Mouse (Mus musculus) CH12.LX (cell line): ENCODE data around the gene Psd. TPM values are rescaled to one million over a fixed set of nuclear protein-coding genes. Genes with fewer than 3 reads are reported as not detected.

Experiments
- DNase-seq: peaks from one replicate; pipeline ENCODE4 v3.0.0-alpha.2; 2013; ENCODE audit errors: extremely low read depth
- H3K27ac ChIP-seq: 2 replicates; pipeline ENCODE4 v1.5.1; 2012; ENCODE audit warnings: low read depth, mild to moderate bottlenecking, control low read depth, moderate library complexity; ENCODE audit not compliant: insufficient read depth
- H3K27me3 ChIP-seq: replicated peaks from 2 replicates; pipeline ENCODE3; 2012; ENCODE audit warnings: inconsistent platforms
- H3K36me3 ChIP-seq, 2 experiments: replicated peaks in 1 of 2; 2 replicates each; pipeline versions ENCODE3 to v1.6.1; 2012; ENCODE audit warnings: inconsistent platforms in 1 of 2, low read length in 1 of 2, mild to moderate bottlenecking in 1 of 2, mixed read lengths in 1 of 2, moderate library complexity in 1 of 2; ENCODE audit not compliant: control insufficient read depth in 1 of 2, insufficient read depth in 1 of 2
- H3K4me1 ChIP-seq, 2 experiments: 2 replicates each; pipeline ENCODE4 v1.6.1; 2012; ENCODE audit warnings: inconsistent platforms in 1 of 2, moderate library complexity in 1 of 2; ENCODE audit not compliant: insufficient read depth in 2 of 2, control insufficient read depth in 1 of 2
- H3K4me2 ChIP-seq: 2 replicates; pipeline ENCODE4 v1.6.1; 2012; ENCODE audit warnings: low read depth, mild to moderate bottlenecking, control low read depth; ENCODE audit not compliant: poor library complexity, insufficient read depth, severe bottlenecking
- H3K4me3 ChIP-seq, 3 experiments: fragments of 150-350 bp in 1 of 3; sonication (generic) in 1 of 3; replicated peaks in 1 of 3; 2 replicates each; pipeline versions ENCODE3 to v1.5.1; 2011 to 2012; ENCODE audit warnings: low read depth in 2 of 3, low read length in 2 of 3, mild to moderate bottlenecking in 2 of 3, moderate library complexity in 2 of 3, control low read depth in 1 of 3, improper control_type of control experiment in 1 of 3, inconsistent platforms in 1 of 3, mixed read lengths in 1 of 3; ENCODE audit not compliant: poor library complexity in 1 of 3
- H3K79me2 ChIP-seq: replicated peaks from 2 replicates; pipeline ENCODE4 v1.6.1; 2012; ENCODE audit warnings: mild to moderate bottlenecking, moderate library complexity; ENCODE audit not compliant: control insufficient read depth, poor library complexity, insufficient read depth, severe bottlenecking; ENCODE audit errors: extremely low read depth
- H3K9ac ChIP-seq: 2 replicates; pipeline ENCODE4 v1.6.1; 2012; ENCODE audit warnings: low read depth, mild to moderate bottlenecking, control low read depth, moderate library complexity; ENCODE audit not compliant: insufficient read depth
- H3K9me3 ChIP-seq: replicated peaks from 2 replicates; pipeline ENCODE3; 2012; ENCODE audit warnings: low read length, inconsistent platforms, mixed read lengths
- BHLHE40 ChIP-seq: IDR thresholded peaks from 2 replicates; pipeline ENCODE4 v1.6.1; 2011; ENCODE audit warnings: mild to moderate bottlenecking, low read depth, low read length, improper control_type of control experiment
- CHD2 ChIP-seq: IDR thresholded peaks from 2 replicates; pipeline ENCODE4 v1.6.1; 2011; ENCODE audit warnings: low read length, improper control_type of control experiment
- E2F4 ChIP-seq: IDR thresholded peaks from 2 replicates; pipeline ENCODE4 v1.6.1; 2011; ENCODE audit warnings: low read depth, low read length, improper control_type of control experiment; ENCODE audit not compliant: insufficient replicate concordance
- ELF1 ChIP-seq: IDR thresholded peaks from 2 replicates; pipeline ENCODE4 v1.6.1; 2014; ENCODE audit warnings: low read depth, mild to moderate bottlenecking, inconsistent platforms, low read length, improper control_type of control experiment
- EP300 ChIP-seq: IDR thresholded peaks from 2 replicates; pipeline ENCODE4 v1.6.1; 2011; ENCODE audit warnings: low read length, improper control_type of control experiment
- JUND ChIP-seq: conservative IDR thresholded peaks from 2 replicates; pipeline ENCODE4 v1.6.1; 2011; ENCODE audit warnings: low read depth, low read length, improper control_type of control experiment
- KAT2A ChIP-seq: IDR thresholded peaks from 2 replicates; pipeline ENCODE4 v1.6.1; 2012; ENCODE audit warnings: low read length, improper control_type of control experiment, inconsistent platforms; ENCODE audit not compliant: insufficient replicate concordance
- MAFK ChIP-seq: IDR thresholded peaks from 2 replicates; pipeline ENCODE4 v1.6.1; 2011; ENCODE audit warnings: low read length, improper control_type of control experiment; ENCODE audit not compliant: insufficient replicate concordance
- MAX ChIP-seq: IDR thresholded peaks from 2 replicates; pipeline ENCODE4 v1.6.1; 2011; ENCODE audit warnings: low read length, improper control_type of control experiment
- MAZ ChIP-seq: IDR thresholded peaks from 2 replicates; pipeline ENCODE4 v1.6.1; 2012; ENCODE audit warnings: low read depth, mild to moderate bottlenecking, inconsistent platforms, low read length, improper control_type of control experiment, moderate library complexity
- NRF1 ChIP-seq: IDR thresholded peaks from 2 replicates; pipeline ENCODE4 v1.6.1; 2014; ENCODE audit warnings: low read depth, mild to moderate bottlenecking, inconsistent platforms, low read length, improper control_type of control experiment, moderate library complexity
- POLR2A ChIP-seq: IDR thresholded peaks from 2 replicates; pipeline ENCODE4 v1.6.1; 2011; ENCODE audit warnings: low read depth, mild to moderate bottlenecking, improper control_type of control experiment, low read length
- SIN3A ChIP-seq: IDR thresholded peaks from 2 replicates; pipeline ENCODE4 v1.6.1; 2012; ENCODE audit warnings: low read length, improper control_type of control experiment, inconsistent platforms
- SMC3 ChIP-seq: IDR thresholded peaks from 2 replicates; pipeline ENCODE4 v1.6.1; 2011; ENCODE audit warnings: low read depth, low read length, improper control_type of control experiment
- TBP ChIP-seq: conservative IDR thresholded peaks from 2 replicates; pipeline ENCODE4 v1.6.1; 2011; ENCODE audit warnings: low read depth, low read length, improper control_type of control experiment
- TCF12 ChIP-seq: IDR thresholded peaks from 2 replicates; pipeline ENCODE4 v1.6.1; 2014; ENCODE audit warnings: low read depth, mild to moderate bottlenecking, inconsistent platforms, low read length, improper control_type of control experiment
- USF1 ChIP-seq: IDR thresholded peaks from 2 replicates; pipeline ENCODE4 v1.6.1; 2014; ENCODE audit warnings: low read depth, mild to moderate bottlenecking, inconsistent platforms, low read length, improper control_type of control experiment
- ZKSCAN1 ChIP-seq: IDR thresholded peaks from 2 replicates; pipeline ENCODE4 v1.6.1; 2012; ENCODE audit warnings: low read depth, inconsistent platforms, low read length, improper control_type of control experiment, borderline replicate concordance
- ZMIZ1 ChIP-seq: IDR thresholded peaks from 2 replicates; pipeline ENCODE4 v1.6.1; 2012; ENCODE audit warnings: low read depth, mild to moderate bottlenecking, inconsistent platforms, low read length, improper control_type of control experiment
- dilution Hi-C: fragments of 300-500 bp; cut with MboI; formaldehyde crosslinking; loops from 2 replicates; pipeline ENCODE4 v1.14.3; 2020; ENCODE audit warnings: low sequenced_read_pairs; ENCODE audit not compliant: extremely low pct_unique_long_range_greater_than_20kb, extremely low pct_ligation_motif_present
- in situ Hi-C: fragments of 300-500 bp; cut with MboI; formaldehyde crosslinking; loops from 3 replicates; pipeline ENCODE4 v1.14.3; 2019; ENCODE audit warnings: low sequenced_read_pairs, low pct_ligation_motif_present, low pct_unique_long_range_greater_than_20kb, mixed read lengths
- polyA plus RNA-seq: library from polyadenylated mRNA; unstranded; fragments of >175 nt; gene quantifications from 2 replicates; pipeline ENCODE4 v1.2.1, GENCODE M21; 2012; ENCODE audit warnings: low read depth; ENCODE audit not compliant: insufficient read length
- total RNA-seq, 2 experiments: library from RNA; depleted of rRNA; stranded (reverse); fragments of 300-350 nt in 1 of 2; fragments of >200 nt in 1 of 2; gene quantifications; 2 replicates each; pipeline ENCODE4 v1.2.3; 2012 to 2014

Psd gene
- total and polyA plus RNA-seq, 3 experiments: 0.70 to 20.1 (median 2.2) TPM

GRCm38 (mm10) chr19:46290535-46291105 is 36.3 kb downstream of the Psd start:
- H3K4me1 ChIP-seq: peaks cover 0 to 9% of the 10 kb centered on the region in 2 experiments; a peak in 2 of 4 replicates
- no peaks in the 10 kb centered on the region for H3K79me2 ChIP-seq
- no peak overlapping the region for H3K9ac ChIP-seq
- no peaks in the 10 kb centered on the region for H3K9me3 ChIP-seq
- H3K4me2 ChIP-seq: no peak overlapping the region
- H3K36me3 ChIP-seq: peaks cover 11 to 21% of the 10 kb centered on the region in 2 experiments
- dilution Hi-C loops (no loop called here), in situ Hi-C loops (no loop called here)
- no peak overlapping the region for H3K4me3 ChIP-seq
- H3K27me3 ChIP-seq: no peaks in the 10 kb centered on the region
- H3K27ac ChIP-seq: no peak overlapping the region
- DNase-seq: no peak
- TF ChIP-seq E2F4 (no peak), SIN3A (no peak), MAFK (no peak), MAZ (no peak), SMC3 (no peak), MAX (no peak), TCF12 (no peak), CHD2 (no peak), ZKSCAN1 (no peak), POLR2A (no peak), JUND (no peak), ZMIZ1 (no peak), TBP (no peak), BHLHE40 (no peak), NRF1 (no peak), KAT2A (no peak), EP300 (no peak), USF1 (no peak)

- Histone ChIP-seq H3K27ac (no peak overlapping the region), H3K4me2 (no peak overlapping the region), H3K79me2 (no peaks in the 10 kb centered on the region), H3K4me1 (peaks cover 0 to 9% of the 10 kb centered on the region in 2 experiments; a peak in 2 of 4 replicates), H3K36me3 (peaks cover 36 to 49% of the 10 kb centered on the region in 2 experiments), H3K4me3 (no peak overlapping the region), H3K9ac (no peak overlapping the region), H3K27me3 (no peaks in the 10 kb centered on the region), H3K9me3 (no peaks in the 10 kb centered on the region)
- dilution Hi-C loops: no loop called here
- in situ Hi-C loops: no loop called here
- DNase-seq: no peak
- TF ChIP-seq MAZ: no peak
- no peak for TF ChIP-seq ELF1
- no peak for TF ChIP-seq SIN3A
- TF ChIP-seq USF1: no peak
Observed at GRCm38 (mm10) chr19:46287566-46287965, 39.4 kb downstream of the Psd start.
